Comparison of ENCODE assay signal across 32 mouse cellular contexts in genomic region chr17:60465041-60465440, GRCm38 (mm10).
"Had no signal": no experiment of that assay in that cellular context is flagged by ENCODE, and none has a peak within 500 bp of the region (broad histone marks: within the 10 kb centered on the region; RNA-seq: fewer than 3 reads in every experiment).

No protein-coding gene starts in this region.

- H3K36me3 ChIP-seq: limb, embryonic 10.5 days; limb, embryonic 12.5 days; limb, embryonic 13.5 days; limb, embryonic 15.5 days; liver, embryonic 12.5 days; liver, embryonic 13.5 days; liver, embryonic 15.5 days; lung, embryonic 15.5 days; midbrain, embryonic 10.5 days; midbrain, embryonic 12.5 days; midbrain, embryonic 13.5 days; midbrain, embryonic 15.5 days; neural tube, embryonic 12.5 days had no signal

- H3K4me3 ChIP-seq: limb, embryonic 10.5 days; limb, embryonic 12.5 days; limb, embryonic 13.5 days; limb, embryonic 15.5 days; liver, embryonic 12.5 days; liver, embryonic 13.5 days; liver, embryonic 15.5 days; lung, embryonic 15.5 days; megakaryocyte, embryonic 14.5 days; midbrain, embryonic 10.5 days; midbrain, embryonic 12.5 days; midbrain, embryonic 13.5 days; midbrain, embryonic 15.5 days; myocyte; neural tube, embryonic 12.5 days had no signal

- ATAC-seq: liver, embryonic 12.5 days; liver, postnatal 0 days; lung, postnatal 0 days; midbrain, embryonic 13.5 days; midbrain, embryonic 15.5 days; midbrain, embryonic 16.5 days had no signal

- H3K9ac ChIP-seq: limb, embryonic 12.5 days; limb, embryonic 13.5 days; limb, embryonic 15.5 days; liver, embryonic 12.5 days; liver, embryonic 13.5 days; liver, embryonic 14.5 days; liver, embryonic 15.5 days; liver, postnatal 0 days; lung, embryonic 14.5 days; lung, embryonic 15.5 days; midbrain, embryonic 12.5 days; midbrain, embryonic 13.5 days; midbrain, embryonic 15.5 days; neural tube, embryonic 12.5 days had no signal

- H3K4me2 ChIP-seq: limb, embryonic 12.5 days; limb, embryonic 13.5 days; limb, embryonic 15.5 days; liver, embryonic 11.5 days; liver, embryonic 12.5 days; liver, embryonic 13.5 days; liver, embryonic 15.5 days; lung, embryonic 14.5 days; lung, embryonic 15.5 days; midbrain, embryonic 11.5 days; midbrain, embryonic 12.5 days; midbrain, embryonic 13.5 days; midbrain, embryonic 15.5 days; neural tube, embryonic 12.5 days had no signal

- H3K27ac ChIP-seq: limb, embryonic 10.5 days; limb, embryonic 12.5 days; limb, embryonic 13.5 days; limb, embryonic 15.5 days; liver, embryonic 12.5 days; liver, embryonic 13.5 days; liver, embryonic 14.5 days; liver, embryonic 15.5 days; lung, embryonic 15.5 days; macrophage; midbrain, embryonic 10.5 days; midbrain, embryonic 12.5 days; midbrain, embryonic 13.5 days; midbrain, embryonic 15.5 days; neural tube, embryonic 12.5 days had no signal

- H3K4me1 ChIP-seq: limb, embryonic 10.5 days; limb, embryonic 12.5 days; limb, embryonic 13.5 days; limb, embryonic 15.5 days; liver, embryonic 12.5 days; liver, embryonic 13.5 days; liver, embryonic 15.5 days; lung, embryonic 15.5 days; megakaryocyte, embryonic 14.5 days; midbrain, embryonic 10.5 days; midbrain, embryonic 12.5 days; midbrain, embryonic 13.5 days; midbrain, embryonic 15.5 days; neural tube, embryonic 12.5 days had no signal

- DNase-seq: left cerebral cortex, postnatal 4 days; liver; liver, embryonic 13.5 days; liver, postnatal 0 days; lung, adult 18-20 months; lung, adult 2 months; lung, embryonic 14.5 days; lung, postnatal 10 days; lung, postnatal 14 days; lung, postnatal 36 days; lung, postnatal 4 days; midbrain, embryonic 14.5 days had no signal

- H3K27me3 ChIP-seq: limb, embryonic 12.5 days; limb, embryonic 13.5 days; limb, embryonic 15.5 days; liver, embryonic 12.5 days; liver, embryonic 13.5 days; liver, embryonic 15.5 days; lung, embryonic 15.5 days; megakaryocyte, embryonic 14.5 days; midbrain, embryonic 12.5 days; midbrain, embryonic 13.5 days; midbrain, embryonic 15.5 days; neural tube, embryonic 12.5 days had no signal

- H3K9me3 ChIP-seq: limb, embryonic 10.5 days; limb, embryonic 12.5 days; limb, embryonic 13.5 days; limb, embryonic 15.5 days; liver, embryonic 12.5 days; liver, embryonic 13.5 days; liver, embryonic 15.5 days; lung, embryonic 15.5 days; megakaryocyte, embryonic 14.5 days; midbrain, embryonic 10.5 days; midbrain, embryonic 12.5 days; midbrain, embryonic 13.5 days; midbrain, embryonic 15.5 days; neural tube, embryonic 12.5 days had no signal
